Mouse (Mus musculus) brain, embryonic 14.5 days (tissue): ENCODE results near the gene Ttll8. TPM values are rescaled to one million over a fixed set of nuclear protein-coding genes. Genes with fewer than 3 reads are reported as not detected.

Experiments used
- DNase-seq: peaks from one replicate; pipeline ENCODE4 v3.0.0-alpha.2; 2011; ENCODE audit warnings: low read depth
- CTCF ChIP-seq: fragments of 200-500 bp; IDR thresholded peaks from 2 replicates; pipeline ENCODE4 v1.5.1; 2012; ENCODE audit warnings: inconsistent platforms, mild to moderate bottlenecking, moderate library complexity, borderline replicate concordance; ENCODE audit not compliant: insufficient read depth, insufficient read length; ENCODE audit errors: extremely low read depth
- POLR2A ChIP-seq: fragments of 200-500 bp; IDR thresholded peaks from 2 replicates; pipeline ENCODE4 v1.6.1; 2012; ENCODE audit warnings: mild to moderate bottlenecking, inconsistent platforms, borderline replicate concordance; ENCODE audit not compliant: poor library complexity, insufficient read depth, insufficient read length, severe bottlenecking; ENCODE audit errors: extremely low read depth
- polyA plus RNA-seq: library from polyadenylated mRNA; depleted of rRNA; stranded (reverse); fragments of >200 nt; gene quantifications from 2 replicates; pipeline ENCODE4 v1.2.3, GENCODE M21; 2012

Ttll8 gene
- polyA plus RNA-seq, 1 experiment: 0.25 TPM

DNA sequence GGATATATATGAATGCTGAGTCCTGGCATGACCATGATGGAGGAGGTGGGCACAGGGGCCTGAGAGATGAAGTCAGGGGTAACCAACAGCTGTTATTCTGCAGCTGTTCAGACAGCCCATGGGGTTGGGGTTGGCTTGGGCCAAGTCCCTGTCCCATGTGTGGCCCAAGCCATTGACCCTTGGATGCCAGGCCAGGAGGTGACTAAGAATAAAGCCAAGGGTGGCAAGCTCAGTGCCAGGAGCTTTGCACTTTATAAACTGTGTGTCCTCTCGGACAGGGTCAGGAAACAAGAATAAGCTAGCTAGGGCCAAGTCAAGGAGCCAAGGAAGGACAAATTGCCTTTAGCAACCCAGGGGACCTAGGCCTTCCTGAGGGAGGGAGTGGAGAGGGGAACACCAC is 62.0 kb downstream of the Ttll8 start:
- no peak for TF ChIP-seq CTCF
- TF ChIP-seq POLR2A: no peak
- no peak for DNase-seq

GRCm38 (mm10) chr15:88891676-88892040 is 62.6 kb downstream of the Ttll8 start:
- TF ChIP-seq CTCF: no peak
- no peak for TF ChIP-seq POLR2A
- no peak for DNase-seq

DNA sequence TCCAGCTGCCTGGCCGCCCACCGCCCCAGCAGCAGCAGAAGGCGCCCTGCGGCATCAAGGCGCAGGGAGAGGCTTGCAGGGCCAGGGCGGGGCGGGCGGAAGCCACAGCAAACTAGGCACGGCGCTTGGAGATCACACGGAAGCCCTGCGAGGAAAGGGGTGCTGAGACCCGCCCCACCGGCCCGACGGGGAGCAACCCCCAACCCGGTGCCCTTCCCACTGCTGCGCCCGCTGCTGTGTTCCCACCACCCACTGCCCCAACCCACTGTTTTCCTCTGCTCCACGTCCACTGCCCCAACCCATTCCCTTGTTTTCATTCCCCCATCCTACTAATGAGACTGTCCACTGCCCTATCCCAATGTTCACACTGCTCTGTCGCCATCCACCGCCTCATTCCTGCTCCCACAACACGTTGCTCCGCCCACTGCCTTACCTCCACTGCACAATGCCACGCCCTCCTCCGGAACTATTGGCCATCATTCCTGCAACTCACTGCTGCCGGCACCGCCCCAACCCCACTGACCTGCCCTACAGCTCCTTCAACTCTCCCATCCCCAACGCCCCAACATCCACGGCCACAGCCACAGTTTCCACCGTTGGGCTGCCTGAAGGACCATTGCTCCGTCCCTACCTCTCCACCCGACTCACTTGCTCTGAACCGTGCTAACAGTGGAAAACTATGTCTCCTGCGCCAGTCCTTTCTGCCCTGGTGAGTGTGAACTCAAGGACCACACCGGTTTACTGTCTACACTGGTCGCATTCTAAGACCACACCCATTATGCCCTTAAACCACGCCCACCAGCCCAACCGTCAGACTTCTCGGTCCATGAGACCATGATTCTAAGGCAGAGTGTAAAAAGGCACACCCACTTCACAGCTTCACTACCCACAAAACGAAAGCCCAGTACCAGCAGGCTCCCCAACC is 63.2 kb downstream of the Ttll8 start:
- DNase-seq: peak; percentile 90
- TF ChIP-seq POLR2A: 0 out of 2 replicates have a peak, but pooled peaks have one; percentile 20
- no peak for TF ChIP-seq CTCF

DNA sequence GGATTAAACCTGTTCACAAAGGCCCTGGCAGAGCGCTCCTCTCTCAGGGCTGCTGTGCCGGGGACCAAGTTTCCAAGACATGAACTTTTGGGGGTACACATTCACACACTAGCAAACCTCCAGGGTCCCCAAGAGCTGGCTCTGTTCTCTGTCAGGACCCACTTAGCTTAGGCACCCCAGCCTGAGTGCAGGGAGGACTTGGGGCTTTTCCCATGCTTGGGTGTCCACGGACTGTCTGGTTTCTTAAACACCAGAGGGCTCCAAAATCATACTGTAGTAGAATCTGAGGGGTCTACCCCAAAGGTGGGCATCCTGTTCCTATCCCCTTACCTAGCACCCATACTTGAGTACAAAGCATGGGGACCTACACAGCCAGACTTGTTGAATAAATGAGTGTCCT is 64.2 kb downstream of the Ttll8 start:
- no peak for TF ChIP-seq POLR2A
- TF ChIP-seq CTCF: no peak
- DNase-seq: no peak

- TF ChIP-seq POLR2A (no peak), CTCF (no peak)
- DNase-seq: no peak
Measured at GRCm38 (mm10) chr15:88889032-88889431, 65.2 kb downstream of the Ttll8 start.

GRCm38 (mm10) chr15:88885376-88885775 is 68.8 kb downstream of the Ttll8 start:
- no peak for DNase-seq

GRCm38 (mm10) chr15:88883342-88883741 is 70.9 kb downstream of the Ttll8 start:
- TF ChIP-seq POLR2A (no peak), CTCF (no peak)
- DNase-seq: no peak

More at GRCm38 (mm10) chr15:88885376-88885775, 68.8 kb downstream of the Ttll8 start:
- no peak for TF ChIP-seq CTCF
- TF ChIP-seq POLR2A: no peak

- TF ChIP-seq CTCF: no peak
- TF ChIP-seq POLR2A: no peak
- no peak for DNase-seq
Measured at GRCm38 (mm10) chr15:88882851-88883250, 71.4 kb downstream of the Ttll8 start.

DNA sequence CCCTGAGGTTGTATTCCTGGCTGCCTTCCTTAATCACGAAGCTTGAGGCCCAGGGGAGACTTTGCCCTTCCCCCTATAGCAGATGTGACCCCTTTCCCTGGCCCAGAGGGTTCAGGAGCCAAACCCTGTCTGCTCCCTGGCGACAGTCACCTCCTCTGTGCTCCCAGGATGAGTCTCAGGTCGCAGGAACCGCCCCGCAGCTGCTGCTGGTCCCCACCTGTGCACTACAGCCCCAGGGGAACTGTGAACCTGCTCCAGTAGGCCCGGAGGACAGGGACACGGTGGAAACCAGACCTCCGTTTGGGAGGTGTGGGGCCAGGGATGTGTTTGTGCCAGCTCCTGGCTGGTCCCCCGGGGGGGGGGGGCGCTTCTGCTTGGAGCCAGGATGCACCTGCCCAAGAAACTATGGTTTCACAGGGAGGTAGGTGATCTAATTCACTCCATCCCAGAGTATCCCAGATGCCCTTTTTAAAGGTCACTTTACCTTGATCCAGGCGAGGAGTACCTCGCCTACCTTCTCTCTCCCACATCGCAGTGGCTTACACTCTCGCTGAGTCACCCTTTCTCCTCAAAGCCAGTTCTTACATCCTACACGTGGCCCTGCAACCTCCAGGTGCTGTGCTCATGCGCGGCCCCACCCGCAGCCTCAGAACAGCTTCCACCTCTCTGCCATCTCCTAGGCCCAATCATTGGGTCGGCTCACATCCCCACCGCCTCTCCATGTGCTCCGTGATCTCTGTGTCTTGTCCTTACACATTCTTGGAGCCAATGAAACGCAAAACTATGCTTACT is 72.8 kb downstream of the Ttll8 start:
- DNase-seq: no peak
- TF ChIP-seq CTCF: no peak

DNA sequence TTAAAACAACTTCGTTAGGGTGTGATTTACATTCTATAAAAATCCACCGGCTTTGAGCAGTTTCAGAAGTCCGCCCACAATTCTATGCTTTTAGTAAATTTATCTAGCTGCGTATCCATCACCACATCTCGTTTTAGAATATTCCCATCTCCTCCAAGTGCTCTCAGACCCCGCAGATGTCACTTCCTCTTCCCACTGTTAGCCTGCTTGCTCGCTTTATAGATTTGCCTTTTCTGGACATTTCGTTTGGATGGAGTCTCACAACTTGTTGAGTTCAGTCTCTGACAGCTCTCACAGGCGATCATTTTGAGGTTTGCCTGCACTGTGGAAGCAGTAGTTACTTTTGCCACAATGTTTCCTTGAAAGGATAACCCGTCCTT is 77.2 kb downstream of the Ttll8 start:
- TF ChIP-seq CTCF: no peak
- TF ChIP-seq POLR2A: no peak
- no peak for DNase-seq

DNA sequence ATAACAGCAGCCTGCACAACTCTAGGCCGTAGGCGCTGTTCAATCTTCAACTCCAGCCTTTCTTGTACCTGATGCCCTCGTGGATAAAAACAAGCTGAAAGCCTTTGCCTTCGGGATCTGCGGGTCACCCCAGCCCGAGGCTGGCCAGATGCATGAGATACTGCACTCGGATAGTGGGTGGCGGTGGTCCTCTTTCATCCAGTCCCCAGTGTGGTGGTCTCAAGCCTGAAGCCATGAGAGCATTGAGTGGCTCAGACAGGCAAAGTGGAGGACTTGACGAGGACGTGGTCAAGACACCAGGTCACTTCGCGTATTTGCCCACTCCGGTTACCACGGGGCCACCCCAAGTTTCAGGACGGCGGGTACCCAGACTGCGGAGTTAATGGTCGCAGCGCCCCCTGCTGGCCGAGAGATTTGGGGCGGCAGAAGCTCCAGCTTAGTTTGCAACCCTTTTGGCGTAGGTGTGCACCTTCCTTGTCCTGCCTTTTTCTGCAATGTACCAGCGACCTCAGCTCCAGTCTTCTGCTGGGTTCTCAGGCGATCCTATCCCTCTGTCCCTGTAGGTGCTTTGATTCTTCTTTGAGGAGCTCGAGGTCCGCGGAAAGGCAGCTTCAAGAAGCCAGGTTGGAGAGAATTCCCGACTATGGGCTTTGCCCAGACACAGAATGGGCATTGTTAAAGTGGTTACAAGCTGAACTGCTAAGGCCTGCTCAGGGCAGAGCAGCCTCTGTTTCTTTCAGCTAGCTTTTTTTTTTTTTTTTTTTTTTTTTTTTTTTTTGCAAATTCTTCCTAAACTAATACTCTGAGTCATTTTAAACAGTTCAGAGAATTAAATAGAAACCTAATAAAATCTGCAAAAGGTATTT is 77.8 kb downstream of the Ttll8 start:
- peak; percentile 78 for DNase-seq
- no peak for TF ChIP-seq POLR2A
- TF ChIP-seq CTCF: peak; percentile 92

GRCm38 (mm10) chr15:88875625-88876081 is 78.6 kb downstream of the Ttll8 start:
- TF ChIP-seq POLR2A (no peak), CTCF (no peak)
- DNase-seq: no peak
